Mouse (Mus musculus): ENCODE results near the gene Oat. TPM values are rescaled to one million over a fixed set of nuclear protein-coding genes. Genes with fewer than 3 reads are reported as not detected.
A peak's percentile ranks its signal among the peaks of the same experiment; 100 is the strongest.

Oat gene
- total and polyA plus RNA-seq, 3 experiments = 87.6 to 204 (median 104) TPM

- TF ChIP-seq MEF2A (IDR thresholded peaks at IDR 0.05; ENCODE audit: borderline replicate concordance, low read depth, low read length) (no peak), UBTF (IDR thresholded peaks at IDR 0.05; ENCODE audit: low read depth, low read length) (peak; percentile 17; the same call in 1 of the 2 replicates), ZKSCAN1 (IDR thresholded peaks at IDR 0.05; ENCODE audit: borderline replicate concordance, low read depth, low read length) (no peak), CHD2 (IDR thresholded peaks at IDR 0.05; ENCODE audit: low read length) (no peak), SMC3 (IDR thresholded peaks at IDR 0.05; ENCODE audit: low read depth, low read length) (no peak), ZMIZ1 (IDR thresholded peaks at IDR 0.05; ENCODE audit: low read depth, low read length) (no peak), MYC (IDR thresholded peaks at IDR 0.05; ENCODE audit: low read depth, low read length) (peak; percentile 68; the same call in 1 of the 2 replicates), CHD1 (IDR thresholded peaks at IDR 0.05; ENCODE audit: low read depth, low read length) (no peak), TBP (conservative IDR thresholded peaks at IDR 0.05; ENCODE audit: low read depth, low read length) (peak; percentile 70; the same call in 1 of the 2 replicates), MAX (IDR thresholded peaks at IDR 0.05; ENCODE audit: low read length) (peak; percentile 72), MAFK (IDR thresholded peaks at IDR 0.05; ENCODE audit: insufficient replicate concordance, low read length) (no peak), IRF4 (IDR thresholded peaks at IDR 0.05; ENCODE audit: low read depth, low read length) (no peak), POLR2AphosphoS2 (IDR thresholded peaks at IDR 0.05; ENCODE audit: low read depth, low read length) (no peak), HCFC1 (IDR thresholded peaks at IDR 0.05; ENCODE audit: low read depth, low read length) (peak; percentile 32), NELFE (IDR thresholded peaks at IDR 0.05; ENCODE audit: low read depth, low read length) (no peak), GABPA (IDR thresholded peaks at IDR 0.05; ENCODE audit: insufficient replicate concordance, low read depth, low read length) (no peak)
Observed at GRCm38 (mm10) chr7:132575623-132576022, 575 bp downstream of the Oat start (continued).

GRCm38 (mm10) chr7:132574646-132575045 is 1.6 kb downstream of the Oat start:
- peaks cover 3 to 53% of the 10 kb centered on the region in 2 experiments; a peak in 3 of 4 replicates for H3K4me1 ChIP-seq (ENCODE audit: control insufficient read depth in 1 of 2, insufficient read depth in 2 of 2)

More at GRCm38 (mm10) chr7:132574646-132575045, 1.6 kb downstream of the Oat start:
- H3K4me2 ChIP-seq (ENCODE audit: insufficient read depth, low read depth, poor library complexity, severe bottlenecking) = no peak overlapping the region
- H3K9me3 ChIP-seq (replicated peaks; ENCODE audit: low read length) = no peaks in the 10 kb centered on the region
- H3K27me3 ChIP-seq (replicated peaks) = peaks cover 20% of the 10 kb centered on the region
- no peak overlapping the region for H3K27ac ChIP-seq (ENCODE audit: insufficient read depth, low read depth)
- peaks cover 36% of the 10 kb centered on the region for H3K79me2 ChIP-seq (replicated peaks; ENCODE audit: control insufficient read depth, extremely low read depth, insufficient read depth, poor library complexity, severe bottlenecking)
- in situ Hi-C loops (cut with MboI; ENCODE audit: low pct_ligation_motif_present, low pct_unique_long_range_greater_than_20kb, low sequenced_read_pairs) (no loop called here), dilution Hi-C loops (cut with MboI; ENCODE audit: extremely low pct_ligation_motif_present, extremely low pct_unique_long_range_greater_than_20kb, low sequenced_read_pairs) (no loop called here)
- peaks cover 7 to 10% of the 10 kb centered on the region in 2 experiments for H3K36me3 ChIP-seq (replicated peaks in 1 of 2; ENCODE audit: control insufficient read depth in 1 of 2, insufficient read depth in 1 of 2, low read length in 1 of 2)
- H3K9ac ChIP-seq (ENCODE audit: insufficient read depth, low read depth) = no peak overlapping the region
- no peak for DNase-seq (ENCODE audit: extremely low read depth)
- H3K4me3 ChIP-seq (replicated peaks in 1 of 3; ENCODE audit: low read depth in 2 of 3, low read length in 2 of 3, poor library complexity in 1 of 3) = no peak overlapping the region
- TF ChIP-seq ZKSCAN1 (IDR thresholded peaks at IDR 0.05; ENCODE audit: borderline replicate concordance, low read depth, low read length) (no peak), RCOR1 (conservative IDR thresholded peaks at IDR 0.05; ENCODE audit: low read depth, low read length) (no peak), USF2 (conservative IDR thresholded peaks at IDR 0.05; ENCODE audit: low read depth, low read length) (no peak), MYC (IDR thresholded peaks at IDR 0.05; ENCODE audit: low read depth, low read length) (no peak), ELF1 (IDR thresholded peaks at IDR 0.05; ENCODE audit: low read depth, low read length) (no peak), USF1 (IDR thresholded peaks at IDR 0.05; ENCODE audit: low read depth, low read length) (no peak), CHD2 (IDR thresholded peaks at IDR 0.05; ENCODE audit: low read length) (no peak), RAD21 (IDR thresholded peaks at IDR 0.05; ENCODE audit: low read depth, low read length) (no peak), JUND (conservative IDR thresholded peaks at IDR 0.05; ENCODE audit: low read depth, low read length) (no peak), SMC3 (IDR thresholded peaks at IDR 0.05; ENCODE audit: low read depth, low read length) (no peak), MAX (IDR thresholded peaks at IDR 0.05; ENCODE audit: low read length) (no peak), POLR2A (IDR thresholded peaks at IDR 0.05; ENCODE audit: low read depth, low read length) (no peak), TCF12 (IDR thresholded peaks at IDR 0.05; ENCODE audit: low read depth, low read length) (no peak), PAX5 (IDR thresholded peaks at IDR 0.05; ENCODE audit: low read length) (no peak)
